Mouse (Mus musculus) left cerebral cortex, adult 2 months (tissue): ENCODE results near the gene Rph3al. TPM values are rescaled to one million over a fixed set of nuclear protein-coding genes. Genes with fewer than 3 reads are reported as not detected.

ENCODE experiments used
- DNase-seq, 2 experiments: peaks; one replicate each; pipeline ENCODE4 v3.0.0; 2021 to 2022; ENCODE audit warnings: low spot score in 2 of 2, mixed read lengths in 1 of 2; ENCODE audit errors: extremely low spot score in 1 of 2
- H3K27ac ChIP-seq: fragments of 200-600 bp; 2 replicates; pipeline ENCODE4 v1.8.1; 2022
- H3K4me3 ChIP-seq: fragments of 200-600 bp; 2 replicates; pipeline ENCODE4 v1.8.1; 2022
- CTCF ChIP-seq: fragments of 200-600 bp; IDR thresholded peaks from 2 replicates; pipeline ENCODE4 v1.8.1; 2022; ENCODE audit warnings: antibody characterized with exemption, mild to moderate bottlenecking, moderate library complexity
- intact Hi-C: fragments of 180-260 bp; cut with DNase I; formaldehyde crosslinking; loops from one replicate; pipeline ENCODE4 v1.15.1; 2025
- total RNA-seq, 2 experiments: library from RNA; stranded (reverse); gene quantifications; 2 replicates each; pipeline ENCODE4 v1.2.3; 2021

The Rph3al gene
- total RNA-seq, 2 experiments from 2014 or later, result 2.3 to 2.7 TPM

GRCm38 (mm10) chr11:75966401-75967372 is 28.5 kb upstream of the Rph3al start:
- TF ChIP-seq CTCF, result peak; percentile 81
- Histone ChIP-seq H3K4me3 (peak overlapping the region; percentile 51), H3K27ac (peak overlapping the region; percentile 41)
- intact Hi-C loops, result loop anchor here (2.0 kb wide), 2 partner anchors 52 to 184 kb away; no protein-coding TSS in a partner anchor
- peak; percentile 70 to 73 for DNase-seq

GRCm38 (mm10) chr11:75965674-75966400 is 27.6 kb upstream of the Rph3al start:
- intact Hi-C loops, result loop anchor here (2.0 kb wide), 2 partner anchors 51 to 183 kb away; no protein-coding TSS in a partner anchor
- no peak for DNase-seq
- Histone ChIP-seq H3K4me3 (peak overlapping the region; percentile 51), H3K27ac (no peak overlapping the region)
- no peak for TF ChIP-seq CTCF

DNA sequence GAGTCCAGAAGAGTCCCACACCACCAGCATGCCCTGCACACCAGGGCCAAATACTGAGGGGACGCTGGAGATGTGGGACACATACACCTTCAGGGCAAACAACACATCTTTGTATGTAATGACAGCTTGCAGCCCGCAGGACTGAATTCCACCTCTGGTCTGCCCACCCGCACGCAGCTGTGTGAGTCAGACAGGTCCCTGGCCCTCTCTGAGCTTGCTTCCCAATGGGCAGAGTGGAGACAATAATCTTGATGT is 26.2 kb upstream of the Rph3al start:
- Histone ChIP-seq H3K27ac (no peak overlapping the region), H3K4me3 (no peak overlapping the region)
- DNase-seq, result no peak
- intact Hi-C loops, result no loop called here
- TF ChIP-seq CTCF, result no peak

DNA sequence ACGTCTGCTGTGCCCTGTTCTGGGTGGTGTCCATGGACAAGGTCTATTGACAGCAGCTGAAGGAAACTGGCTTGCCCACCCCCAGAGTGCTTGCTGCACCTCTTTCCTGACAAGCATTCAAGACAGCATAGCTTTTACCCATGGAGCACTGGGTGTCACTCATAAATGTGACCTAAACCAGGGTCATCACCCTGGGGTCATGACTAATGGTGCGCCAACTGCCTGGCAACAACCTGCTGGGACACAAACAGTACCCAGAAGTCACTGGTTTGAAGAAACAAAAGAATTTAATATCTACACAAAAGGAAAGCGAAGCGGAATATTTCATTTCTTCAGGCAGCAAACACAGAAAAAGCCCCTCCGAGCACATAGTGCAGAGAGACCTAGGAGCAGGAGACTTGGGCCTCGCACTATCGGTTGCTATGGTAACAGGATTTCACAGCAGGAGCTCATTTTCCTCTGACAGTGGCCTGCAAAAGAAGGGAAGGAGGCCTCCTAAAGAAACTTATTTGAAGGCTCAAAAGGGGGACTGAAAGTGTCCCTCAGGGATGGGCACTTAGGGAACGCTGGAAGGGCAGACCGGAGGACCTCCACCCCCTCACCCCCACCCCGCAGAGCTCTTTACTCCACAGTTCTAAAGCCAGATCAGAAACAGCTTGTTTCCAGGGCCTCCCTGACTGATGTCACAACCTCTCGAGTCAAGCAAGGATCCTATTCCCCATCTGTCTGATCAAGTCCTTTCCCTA is 25.7 kb upstream of the Rph3al start:
- Histone ChIP-seq H3K4me3 (no peak overlapping the region), H3K27ac (no peak overlapping the region)
- intact Hi-C loops, result no loop called here
- TF ChIP-seq CTCF, result no peak
- DNase-seq, result no peak

GRCm38 (mm10) chr11:75961782-75962181 is 23.6 kb upstream of the Rph3al start:
- intact Hi-C loops, result no loop called here
- Histone ChIP-seq H3K4me3 (no peak overlapping the region), H3K27ac (no peak overlapping the region)
- TF ChIP-seq CTCF, result no peak
- no peak for DNase-seq

DNA sequence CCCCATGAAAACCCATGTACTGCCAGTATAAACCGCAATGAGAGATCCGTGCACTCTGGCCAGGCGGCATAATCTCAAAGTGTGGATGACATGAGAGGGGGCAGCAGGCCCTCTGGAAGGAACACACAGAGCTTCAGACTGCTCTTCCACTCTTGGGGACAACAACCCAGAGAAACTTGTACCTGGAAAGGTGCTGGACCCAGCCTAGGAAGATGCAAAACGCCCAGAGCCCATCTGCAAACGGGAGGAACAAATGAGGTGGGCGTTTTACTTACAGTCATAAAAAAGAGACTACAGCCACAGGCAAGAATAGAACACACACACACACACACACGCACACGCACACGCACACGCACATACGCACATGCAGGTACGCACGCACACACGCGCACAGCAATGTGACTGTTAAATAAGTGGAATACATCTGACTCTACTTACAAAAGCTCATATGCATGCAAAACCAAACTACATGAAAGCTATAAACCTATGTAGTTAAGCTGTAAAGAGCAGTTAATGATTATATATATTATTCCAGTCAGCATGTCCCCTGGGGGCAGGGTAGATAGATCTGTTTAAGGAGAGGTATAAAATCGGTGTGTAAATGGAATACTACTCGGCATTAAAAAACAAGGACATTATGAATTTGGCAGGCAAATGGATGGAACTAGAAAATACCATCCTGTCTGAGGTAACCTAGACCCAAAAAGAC is 19.0 kb upstream of the Rph3al start:
- no peak for DNase-seq
- no peak overlapping the region for H3K4me3 ChIP-seq
- intact Hi-C loops, result no loop called here
- no peak overlapping the region for H3K27ac ChIP-seq
- no peak for TF ChIP-seq CTCF

- DNase-seq, result no peak
- H3K27ac ChIP-seq, result no peak overlapping the region
- TF ChIP-seq CTCF, result no peak
- intact Hi-C loops, result no loop called here
- no peak overlapping the region for H3K4me3 ChIP-seq
These were observed 18.4 kb upstream of the Rph3al start for GRCm38 (mm10) chr11:75956651-75957050.

DNA sequence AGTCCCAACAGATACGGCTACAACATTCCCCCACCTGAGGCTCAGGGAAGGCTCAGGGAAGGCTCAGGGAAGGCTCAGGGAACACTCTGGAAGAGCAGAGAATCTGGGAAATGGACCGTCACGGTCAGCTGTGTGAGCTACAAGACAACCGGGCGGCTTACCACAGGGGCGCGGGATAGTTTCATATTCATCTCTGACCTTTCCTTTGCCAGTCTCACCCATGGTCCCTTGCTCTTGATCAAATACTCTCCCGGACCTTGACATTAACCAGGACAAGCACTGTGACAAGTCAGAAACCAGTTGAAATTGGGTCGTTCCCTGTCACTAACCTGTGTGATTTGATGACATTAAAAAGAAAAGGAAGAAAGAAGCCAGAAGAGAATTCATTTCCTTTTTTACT is 16.7 kb upstream of the Rph3al start:
- no peak for DNase-seq
- intact Hi-C loops, result no loop called here
- H3K27ac ChIP-seq, result no peak overlapping the region
- TF ChIP-seq CTCF, result no peak
- H3K4me3 ChIP-seq, result no peak overlapping the region

- Histone ChIP-seq H3K4me3 (no peak overlapping the region), H3K27ac (no peak overlapping the region)
- intact Hi-C loops, result no loop called here
- TF ChIP-seq CTCF, result no peak
- DNase-seq, result no peak
These were observed 13.7 kb upstream of the Rph3al start for GRCm38 (mm10) chr11:75951895-75952294.

GRCm38 (mm10) chr11:75950459-75950858 is 12.2 kb upstream of the Rph3al start:
- no peak overlapping the region for H3K27ac ChIP-seq
- TF ChIP-seq CTCF, result no peak
- H3K4me3 ChIP-seq, result no peak overlapping the region
- intact Hi-C loops, result no loop called here
- DNase-seq, result no peak

- no peak for TF ChIP-seq CTCF
- H3K27ac ChIP-seq, result no peak overlapping the region
- no peak for DNase-seq
- no peak overlapping the region for H3K4me3 ChIP-seq
- intact Hi-C loops, result no loop called here
These were observed 10.6 kb upstream of the Rph3al start for GRCm38 (mm10) chr11:75948789-75949188.
